Mouse (Mus musculus) urinary bladder, postnatal 10 days (tissue): Measurements from ENCODE around the gene Nhlrc3.

Source experiments
- DNase-seq: peaks from one replicate; pipeline ENCODE4 v3.0.0; 2022; ENCODE audit warnings: low spot score

The Nhlrc3 gene

GRCm38 (mm10) chr3:53463046-53463764 lies at the start of gene Nhlrc3, which contains the start of gene Proser1:
TSS of gene Nhlrc3 (minus strand) at chr3:53463332.
TSS of gene Proser1 (plus strand) at chr3:53463666.
- DNase-seq, result peak; percentile 89

DNA sequence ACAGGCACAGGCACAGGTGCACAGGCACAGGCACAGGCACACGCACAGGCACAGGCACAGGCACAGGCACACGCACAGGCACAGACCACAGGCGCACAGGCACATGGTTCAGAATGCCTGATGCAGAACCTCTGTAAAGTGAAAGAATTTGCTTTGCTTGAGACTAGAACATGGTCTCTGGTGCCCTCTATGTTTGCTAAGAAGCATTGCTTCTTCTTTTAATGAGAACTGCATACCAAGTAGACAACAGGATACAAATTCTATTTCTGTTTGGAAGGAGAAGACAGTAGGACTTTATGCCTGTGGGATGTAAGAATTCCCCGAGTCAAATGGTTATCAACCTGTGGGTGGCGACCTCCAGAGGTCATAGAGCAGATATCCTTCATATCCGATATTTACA lies 39.3 kb upstream of the Nhlrc3 start:
- DNase-seq, result no peak

DNA sequence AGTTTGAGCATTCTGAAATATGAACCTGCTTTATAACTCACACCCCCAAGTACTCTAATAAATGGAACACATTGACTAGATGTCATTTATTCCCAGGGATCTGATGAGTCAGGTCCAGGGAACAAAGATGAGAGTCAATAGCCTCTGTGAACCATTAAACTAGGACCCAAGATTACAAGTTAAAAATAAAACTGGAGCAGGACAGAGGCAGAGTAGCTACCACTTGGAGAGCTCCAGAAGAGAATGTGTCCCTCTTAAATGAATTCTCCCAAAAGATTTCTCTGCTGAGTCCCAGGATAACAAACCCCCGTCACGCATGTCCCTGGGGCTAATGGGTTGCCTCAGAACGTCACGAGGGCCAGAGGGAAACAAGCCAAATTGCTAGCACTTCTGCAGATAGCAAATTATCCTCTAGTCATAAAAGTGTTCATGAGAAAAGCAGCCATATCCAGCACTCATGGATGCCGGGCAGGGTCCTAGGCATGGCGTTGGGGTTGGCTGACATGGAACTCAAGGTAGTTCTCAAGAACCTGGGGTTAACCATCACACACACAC lies 35.3 kb upstream of the Nhlrc3 start:
- DNase-seq, result no peak

DNA sequence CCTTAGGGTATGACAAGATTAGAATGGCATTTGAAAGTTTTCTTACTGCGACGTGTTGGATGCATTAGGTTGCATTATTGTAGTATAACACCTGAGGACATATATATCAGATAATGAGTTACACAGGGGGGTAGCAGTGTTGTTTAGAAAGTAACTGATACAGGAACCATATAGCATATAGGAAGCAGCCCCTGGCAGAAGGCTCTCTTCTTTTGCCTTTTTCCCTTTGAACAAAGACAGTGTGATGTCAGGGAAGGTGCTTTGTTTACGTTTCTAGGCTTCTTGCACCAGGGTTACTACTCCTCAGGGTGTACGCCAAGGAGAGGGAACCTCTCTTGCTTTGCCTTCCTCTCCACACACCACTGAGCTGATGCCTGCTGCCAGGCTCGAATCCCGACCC lies 25.2 kb upstream of the Nhlrc3 start, which contains the start of gene Stoml3:
Stoml3 (plus strand) TSS at position 301 of the 400 bp plus-strand sequence.
- DNase-seq, result no peak

DNA sequence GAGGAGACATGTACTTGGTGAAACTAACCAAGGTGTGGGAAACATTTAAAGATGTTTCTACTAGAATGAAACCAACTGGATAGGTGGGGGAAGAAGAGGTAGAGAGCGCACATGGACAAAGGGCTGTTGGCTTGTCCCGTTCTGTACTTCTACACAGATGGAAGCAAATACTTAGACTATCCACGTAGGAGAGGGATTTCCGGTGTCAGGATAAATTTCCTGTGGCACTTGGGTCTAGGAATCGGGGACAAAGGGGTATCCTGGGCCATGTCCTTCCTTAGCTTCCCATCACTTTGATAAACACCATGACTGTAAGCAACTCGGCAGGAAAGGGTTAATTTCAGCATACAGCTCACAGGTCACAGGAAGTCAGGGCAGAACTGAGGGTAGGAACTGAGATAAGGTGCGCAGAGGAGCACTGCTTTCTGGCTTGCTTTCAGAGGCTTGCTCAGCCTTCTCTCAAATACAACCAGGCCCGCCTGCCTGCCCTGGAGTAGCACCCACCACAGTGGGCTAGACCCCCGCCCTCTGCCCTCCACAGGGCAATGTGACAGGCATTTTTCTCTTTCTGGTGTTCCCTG lies 24.0 kb upstream of the Nhlrc3 start:
- DNase-seq, result no peak

- no peak for DNase-seq
Measured at GRCm38 (mm10) chr3:53486561-53486960, 23.4 kb upstream of the Nhlrc3 start.

- no peak for DNase-seq
Measured at GRCm38 (mm10) chr3:53483414-53484059, 20.4 kb upstream of the Nhlrc3 start.

- DNase-seq, result no peak
Measured at GRCm38 (mm10) chr3:53478419-53479046, 15.4 kb upstream of the Nhlrc3 start.

DNA sequence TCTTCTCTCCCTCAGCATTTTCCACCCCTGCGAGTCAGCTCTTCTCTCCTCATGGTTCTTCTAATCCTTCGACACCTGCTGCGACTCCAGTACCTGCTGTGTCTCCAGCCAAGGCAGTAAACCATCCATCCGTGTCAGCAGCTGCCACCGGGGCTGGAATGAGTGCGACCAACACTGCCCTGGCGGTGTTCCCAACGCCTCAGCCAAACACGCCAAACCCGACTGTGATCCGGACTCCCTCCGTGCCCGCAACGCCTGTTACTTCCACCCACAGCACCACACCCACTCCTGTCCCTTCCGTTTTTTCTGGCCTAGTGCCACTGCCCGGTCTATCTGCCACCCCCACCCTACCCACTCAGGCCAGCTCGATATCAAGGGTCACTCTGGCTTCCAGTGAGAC lies 14.3 kb upstream of the Nhlrc3 start:
- DNase-seq, result no peak

DNA sequence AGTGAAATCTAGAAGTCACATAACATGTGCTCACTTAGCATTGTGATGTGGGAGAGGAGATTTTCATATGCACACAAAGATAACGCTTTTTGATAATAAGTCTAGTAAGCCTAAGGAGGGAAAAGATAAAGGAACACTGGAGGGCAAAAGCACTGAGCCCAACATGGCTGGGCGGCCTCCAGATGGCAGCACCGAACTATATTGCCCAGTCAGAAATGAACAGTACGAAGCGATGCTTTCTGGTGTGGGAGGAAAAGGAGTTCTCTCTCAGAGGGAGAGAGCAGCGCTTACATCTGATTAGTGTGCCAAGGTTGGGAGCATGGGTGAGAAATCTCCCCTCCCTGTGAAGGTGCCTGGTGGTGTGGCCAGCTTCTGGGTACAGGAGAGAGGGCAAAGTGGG lies 12.8 kb upstream of the Nhlrc3 start:
- DNase-seq, result no peak

- no peak for DNase-seq
Measured at GRCm38 (mm10) chr3:53474179-53474578, 11.0 kb upstream of the Nhlrc3 start.

- no peak for DNase-seq
Measured at GRCm38 (mm10) chr3:53472061-53472460, 8.9 kb upstream of the Nhlrc3 start.

DNA sequence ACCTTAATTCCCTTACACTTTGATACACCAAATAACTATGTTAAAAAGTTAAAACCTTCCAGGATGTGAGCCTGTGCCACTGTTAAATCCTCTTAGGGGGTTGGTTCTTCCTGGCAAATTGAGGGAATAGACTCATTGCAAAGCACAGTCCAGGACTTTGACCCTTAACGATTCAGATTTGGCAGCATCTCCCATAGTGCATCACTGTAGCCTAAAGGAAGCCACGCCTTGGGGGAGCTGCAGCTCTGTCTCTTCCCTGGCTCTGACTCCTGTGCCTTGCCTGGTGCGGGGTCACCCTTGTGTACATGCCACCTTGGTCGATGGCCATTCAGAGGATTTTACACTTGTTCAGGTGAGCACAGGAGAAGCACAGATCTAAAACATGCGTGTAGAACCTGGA lies 6.5 kb upstream of the Nhlrc3 start:
- no peak for DNase-seq

GRCm38 (mm10) chr3:53467356-53467755 lies 4.2 kb upstream of the Nhlrc3 start:
- no peak for DNase-seq

DNA sequence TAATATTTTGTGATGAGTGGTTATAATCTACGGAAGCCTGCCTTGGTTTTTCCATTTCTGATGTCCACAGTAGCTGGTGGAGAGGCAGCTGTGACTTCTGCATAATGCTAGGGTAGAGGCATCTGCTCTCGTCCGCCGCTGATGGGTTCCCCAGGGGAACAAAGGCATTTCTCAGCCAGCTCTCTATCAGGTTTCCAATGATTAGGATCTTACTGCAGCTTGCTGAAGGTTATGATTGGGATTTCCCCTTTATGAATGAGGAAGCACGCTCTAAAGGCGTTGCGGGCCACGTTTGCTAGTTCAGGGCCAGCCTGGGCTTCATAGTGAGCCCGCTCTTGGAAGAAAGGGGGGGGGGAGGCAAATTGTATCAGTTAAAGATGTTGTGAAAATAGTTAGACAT lies 3.3 kb upstream of the Nhlrc3 start:
- DNase-seq, result no peak

- no peak for DNase-seq
Measured at GRCm38 (mm10) chr3:53465330-53465729, 2.2 kb upstream of the Nhlrc3 start.

DNA sequence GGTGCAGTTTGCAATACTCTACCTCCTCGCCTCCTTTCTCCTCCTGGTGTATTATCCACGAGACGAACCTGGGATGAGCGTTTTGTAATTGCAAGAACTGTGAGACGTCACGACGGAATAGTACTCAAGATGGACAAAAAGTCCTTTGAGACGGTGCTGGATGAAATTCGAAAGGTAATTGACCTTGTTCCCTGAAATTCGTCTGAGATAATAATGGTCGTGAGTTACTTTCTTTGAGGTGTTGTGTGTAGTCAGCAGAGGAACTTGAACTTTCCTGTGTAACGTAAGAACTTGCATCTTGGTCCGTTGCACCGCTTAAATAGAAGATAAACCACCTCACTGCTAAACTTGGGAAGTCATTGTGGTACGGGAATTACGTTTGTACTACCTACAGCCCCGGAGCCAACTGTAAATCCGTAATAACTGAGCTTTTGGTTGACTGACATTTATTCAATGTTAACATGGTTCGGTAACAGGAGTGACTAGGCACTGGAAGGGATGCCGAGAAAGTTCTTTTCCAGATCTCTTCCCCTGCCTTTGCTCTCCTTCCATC lies 1.1 kb upstream of the Nhlrc3 start:
- no peak for DNase-seq

DNA sequence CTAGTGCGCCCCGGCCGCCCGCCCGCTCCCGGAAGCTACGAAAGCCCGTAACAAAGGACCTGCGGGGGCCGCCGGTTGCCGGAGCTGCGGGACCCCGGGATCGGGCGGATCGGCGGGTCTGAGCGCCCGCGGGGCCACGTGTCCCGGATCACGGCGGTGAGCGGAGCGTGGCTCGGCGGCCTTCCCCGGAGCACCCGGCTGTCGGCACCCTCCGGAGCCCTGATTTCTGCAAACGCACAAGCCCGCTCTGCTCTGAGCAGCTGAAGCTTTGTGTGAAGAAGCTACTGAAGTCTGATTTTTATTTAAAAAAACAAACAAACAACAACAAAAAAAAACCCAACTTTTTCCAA lies 608 bp upstream of the Nhlrc3 start:
- DNase-seq, result no peak

DNA sequence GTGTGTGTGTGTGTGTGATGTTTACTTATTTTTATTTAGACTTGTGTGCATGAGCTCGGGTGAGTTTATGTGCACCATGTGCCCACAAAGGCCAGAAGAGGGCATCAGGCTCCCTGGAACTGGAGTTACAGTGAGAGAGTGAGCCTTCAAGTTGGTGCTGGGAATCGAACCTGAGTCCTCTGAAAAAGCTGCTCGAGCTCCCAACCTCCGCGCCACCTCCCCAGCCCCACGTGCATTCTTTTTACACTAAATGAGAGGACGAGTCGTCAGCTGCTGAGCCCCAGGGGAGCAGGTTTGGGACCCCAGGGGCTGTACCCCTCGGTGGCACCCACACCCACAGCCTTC lies 459 bp downstream of the Nhlrc3 start:
- no peak for DNase-seq

- no peak for DNase-seq
Measured at GRCm38 (mm10) chr3:53460106-53460505, 3.0 kb downstream of the Nhlrc3 start.

DNA sequence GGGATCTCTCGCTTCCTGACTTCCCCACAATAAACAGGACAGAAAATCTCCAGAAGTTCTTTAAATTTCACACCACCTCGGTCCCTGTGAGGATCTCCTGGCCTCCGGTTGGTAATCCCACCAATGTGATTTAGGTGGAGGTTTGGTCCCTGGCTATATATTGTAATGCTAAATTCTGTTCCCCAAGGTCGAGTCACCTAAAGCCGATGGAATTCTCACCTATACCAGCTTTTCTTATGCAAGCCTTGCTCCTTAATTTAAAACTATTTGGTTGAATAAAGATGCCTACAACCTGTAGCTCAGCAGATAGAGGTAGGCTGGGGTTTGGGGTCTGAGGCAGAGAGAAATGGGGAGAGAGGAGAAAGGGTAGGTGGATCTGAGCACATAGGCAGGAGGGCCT lies 5.4 kb downstream of the Nhlrc3 start:
- no peak for DNase-seq

- no peak for DNase-seq
Measured at GRCm38 (mm10) chr3:53454984-53455383, 8.1 kb downstream of the Nhlrc3 start.

GRCm38 (mm10) chr3:53454561-53454960 lies 8.6 kb downstream of the Nhlrc3 start:
- DNase-seq, result no peak
